Mouse (Mus musculus) v-Abl transformed pro-B cells (cell line): ENCODE measurements around the gene Mme.

Experiments
- in situ Hi-C, 2 experiments: fragments of 400-800 bp; cut with MboI; formaldehyde crosslinking; loops; one replicate each; pipeline ENCODE4 v1.15.1; 2025; ENCODE audit not compliant: unreplicated experiment in 2 of 2

Mme gene

DNA sequence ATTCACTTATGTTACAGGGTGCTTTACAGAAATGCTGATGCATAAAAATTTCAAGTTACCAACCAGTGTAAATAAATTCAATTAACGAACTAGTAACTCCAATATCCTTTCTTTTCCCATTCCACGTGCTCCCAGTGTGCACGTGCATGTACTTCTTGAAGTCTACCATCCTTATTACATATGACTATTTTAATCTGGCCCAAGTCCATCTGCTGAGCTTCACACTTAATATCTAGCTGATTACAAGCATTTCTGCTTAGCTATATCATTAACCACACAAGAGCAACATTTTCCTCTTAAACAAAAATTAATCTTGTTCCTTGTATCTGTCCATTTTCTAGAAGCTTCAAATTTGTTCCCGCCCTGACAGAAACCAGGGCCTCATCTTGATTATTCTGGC lies 108.9 kb downstream of the Mme start:
- in situ Hi-C loops: no loop called here

DNA sequence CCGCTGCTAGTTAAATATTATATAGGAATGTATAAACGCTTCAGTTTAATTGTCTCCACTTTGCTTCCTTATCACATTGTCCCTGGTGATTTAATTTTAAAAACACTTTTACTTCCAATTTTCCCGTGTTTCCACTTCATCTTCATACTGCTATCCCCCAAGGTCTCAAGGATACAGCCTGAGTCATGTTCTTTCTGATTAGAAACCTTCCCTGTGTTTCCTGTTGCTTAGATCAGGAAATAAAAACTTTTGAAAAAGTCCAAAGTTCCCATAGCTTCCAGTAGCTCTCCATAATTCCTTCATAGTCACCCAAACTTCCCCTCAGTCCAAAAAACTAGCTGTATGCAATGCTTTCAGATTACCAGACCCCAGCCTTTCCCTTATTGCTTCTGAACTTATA lies 109.4 kb downstream of the Mme start:
- in situ Hi-C loops: no loop called here

DNA sequence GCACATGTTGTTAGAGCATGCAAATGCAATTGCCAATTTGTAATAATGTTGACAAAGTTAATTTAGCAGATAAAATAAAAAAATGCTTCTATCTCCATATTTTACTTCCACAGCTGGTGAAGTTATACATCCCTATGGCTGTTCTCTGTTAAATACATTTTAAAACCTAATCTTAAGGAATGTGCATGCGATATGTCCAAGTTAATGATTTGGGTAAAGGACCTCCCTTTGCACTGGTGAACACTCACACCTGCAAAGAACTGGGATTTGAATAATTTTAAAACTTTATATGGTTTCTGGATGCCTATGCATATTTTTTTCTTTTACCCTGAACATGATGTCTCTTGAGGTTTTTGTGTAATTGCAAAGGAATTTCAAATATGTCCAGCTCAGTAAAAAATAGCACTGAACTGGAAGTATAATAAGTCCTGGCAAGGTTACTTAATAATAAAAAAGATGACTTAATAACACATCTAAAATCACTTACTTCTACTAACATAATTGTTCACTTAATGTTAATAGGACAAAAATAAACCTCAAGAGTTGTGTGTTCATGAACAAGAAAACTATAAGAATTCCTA lies 110.4 kb downstream of the Mme start:
- in situ Hi-C loops: no loop called here

DNA sequence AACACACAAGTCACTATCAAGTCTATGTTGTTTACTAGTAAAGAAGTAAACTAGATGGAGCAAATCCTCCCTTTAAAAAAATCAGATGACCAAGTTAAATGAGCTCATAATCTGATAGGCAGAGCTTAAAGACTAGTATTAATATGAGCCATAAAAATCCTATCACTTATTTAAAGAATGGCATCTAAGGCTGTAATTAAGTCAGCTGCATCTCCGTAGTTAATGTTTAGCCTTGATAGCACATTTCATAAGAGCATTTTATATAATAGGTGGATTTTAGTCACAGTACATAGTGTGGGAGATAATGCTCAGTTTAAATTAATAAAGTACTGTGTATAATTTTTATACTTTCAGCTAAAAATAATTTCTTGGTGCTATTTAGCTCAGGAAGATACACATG lies 118.2 kb downstream of the Mme start:
- in situ Hi-C loops: no loop called here

DNA sequence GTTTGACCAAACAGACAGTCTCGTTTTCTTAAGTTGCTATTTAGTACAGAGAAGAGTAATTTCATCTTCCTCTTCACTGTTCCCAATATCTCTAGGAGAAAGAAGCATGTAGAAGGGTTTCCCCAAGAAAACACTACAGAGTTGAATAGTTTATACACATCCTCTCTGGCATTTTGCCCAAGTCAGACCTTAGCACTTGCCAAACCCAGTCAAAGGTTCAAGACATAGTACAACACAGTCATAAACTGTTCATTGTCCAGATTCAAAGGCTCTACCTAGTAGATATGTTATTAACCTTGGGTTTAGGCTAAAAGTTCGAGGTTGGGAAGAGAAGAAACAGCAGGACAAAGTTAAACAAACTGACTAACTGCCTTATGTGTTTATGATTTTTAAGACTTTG lies 143.7 kb downstream of the Mme start:
- in situ Hi-C loops: no loop called here

DNA sequence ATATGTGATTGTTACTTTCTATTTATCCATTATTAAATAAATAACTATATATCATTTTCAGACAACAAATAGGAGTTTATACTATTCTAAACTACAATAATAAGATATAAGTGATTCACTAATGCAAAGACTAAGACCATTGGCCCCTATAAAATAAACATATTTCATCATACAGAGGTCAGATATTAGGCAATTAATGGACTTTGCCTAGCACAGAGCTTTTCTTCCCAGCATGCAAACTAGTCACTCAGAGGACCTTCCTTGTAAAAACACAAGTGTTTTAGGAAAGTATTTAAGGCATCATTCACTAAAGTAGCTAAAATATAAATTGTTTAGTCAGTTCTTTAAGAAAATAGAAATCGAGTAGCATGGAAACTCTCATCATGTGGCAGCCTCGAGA lies 149.4 kb downstream of the Mme start:
- in situ Hi-C loops: no loop called here

DNA sequence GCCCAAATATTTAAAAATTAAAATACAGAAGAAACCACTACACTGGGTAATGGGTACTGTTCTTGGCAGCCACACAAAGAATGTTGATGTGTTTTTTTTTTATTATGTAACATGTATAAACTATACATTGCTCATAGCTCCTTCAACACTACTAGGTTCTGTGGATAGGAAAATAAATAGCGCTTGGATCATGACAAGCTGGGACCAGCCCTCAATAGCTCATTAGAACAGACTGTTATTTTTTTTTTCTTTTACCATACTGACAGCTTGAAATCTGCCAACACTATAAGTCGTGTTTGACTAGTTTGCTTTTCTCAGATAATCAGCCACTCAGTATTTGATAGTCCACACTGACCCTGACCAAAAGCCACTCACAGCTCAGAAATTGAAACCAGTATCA lies 150.0 kb downstream of the Mme start:
- in situ Hi-C loops: no loop called here

DNA sequence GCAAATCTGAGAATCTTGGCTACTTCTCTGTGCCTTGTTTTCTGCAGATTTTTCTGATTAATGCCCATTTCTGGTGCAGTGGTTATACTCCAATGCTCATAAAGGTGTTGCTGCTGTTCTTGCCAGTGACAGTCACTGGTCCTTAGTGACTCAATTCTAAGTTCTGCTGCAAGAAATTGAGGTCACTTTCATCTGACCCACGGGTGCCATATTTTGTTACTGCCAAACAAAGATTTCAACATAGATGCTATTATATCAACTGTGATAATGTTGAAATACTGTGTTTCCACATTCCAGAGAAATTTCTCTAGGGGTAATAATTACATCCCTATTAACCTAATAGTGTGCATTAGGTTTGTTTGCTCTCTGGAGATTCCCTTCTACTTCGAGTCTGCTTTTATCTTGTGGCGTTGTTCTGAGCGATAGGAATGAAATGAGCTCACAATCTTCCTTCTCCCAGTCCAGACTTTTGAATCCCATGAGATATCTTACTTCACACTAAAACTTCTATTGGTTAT lies 153.1 kb downstream of the Mme start:
- in situ Hi-C loops: no loop called here

DNA sequence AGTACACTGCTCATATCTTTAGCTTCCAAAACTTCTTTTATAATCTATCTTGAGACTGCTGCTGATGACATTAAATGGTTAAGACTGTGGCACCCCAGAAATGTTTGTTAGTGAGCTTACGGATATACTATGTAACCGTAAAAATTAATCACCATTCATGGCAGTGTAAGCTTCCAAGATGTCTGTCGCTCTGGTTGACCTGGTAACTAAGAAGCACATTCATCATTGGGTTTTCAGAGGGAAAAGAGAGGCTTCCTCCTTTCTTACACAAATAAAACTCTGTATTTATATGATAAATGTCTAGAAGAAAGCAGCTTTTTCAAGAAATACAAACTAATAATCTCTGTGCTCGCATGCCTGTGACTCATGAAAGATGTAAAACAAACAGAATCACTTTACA lies 156.8 kb downstream of the Mme start:
- in situ Hi-C loops: no loop called here

DNA sequence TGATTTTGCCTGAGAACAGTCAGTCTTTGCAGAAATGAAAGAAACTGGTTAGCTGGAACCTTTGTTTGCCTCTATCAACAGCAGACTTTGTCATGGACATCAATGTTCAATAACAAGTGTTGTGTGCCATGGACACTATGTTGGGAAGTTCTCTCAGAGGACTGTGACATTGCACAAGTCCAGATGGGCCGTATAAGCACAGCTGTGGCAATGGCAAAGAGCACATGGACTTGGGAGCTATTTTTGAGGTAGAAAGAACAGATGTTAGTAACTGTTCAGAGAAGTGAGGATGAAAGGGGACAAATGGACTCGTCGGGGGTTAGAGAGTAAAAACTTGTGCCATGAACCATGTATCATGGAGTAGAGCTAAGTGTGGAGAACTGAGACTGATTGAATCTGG lies 165.1 kb downstream of the Mme start:
- in situ Hi-C loops: no loop called here

DNA sequence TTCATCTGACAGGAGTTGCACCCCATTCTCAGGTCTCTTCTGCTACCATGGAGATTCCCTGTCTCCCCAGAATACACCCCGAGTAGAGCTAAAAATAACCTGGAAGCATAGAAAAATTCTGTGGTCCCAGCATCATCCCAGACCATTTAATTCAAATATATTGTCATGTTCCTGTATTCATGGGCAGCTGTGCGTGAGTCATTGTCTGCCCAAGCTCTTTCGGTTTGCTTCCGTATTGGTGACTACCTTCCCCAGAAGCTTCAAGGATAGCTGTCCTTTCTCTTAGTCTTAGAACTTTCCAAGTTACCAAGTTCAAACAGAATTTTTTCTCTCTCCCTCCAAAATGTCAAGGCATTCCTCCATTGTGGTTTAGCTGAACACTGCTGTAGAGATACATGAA lies 169.7 kb downstream of the Mme start:
- in situ Hi-C loops: no loop called here

DNA sequence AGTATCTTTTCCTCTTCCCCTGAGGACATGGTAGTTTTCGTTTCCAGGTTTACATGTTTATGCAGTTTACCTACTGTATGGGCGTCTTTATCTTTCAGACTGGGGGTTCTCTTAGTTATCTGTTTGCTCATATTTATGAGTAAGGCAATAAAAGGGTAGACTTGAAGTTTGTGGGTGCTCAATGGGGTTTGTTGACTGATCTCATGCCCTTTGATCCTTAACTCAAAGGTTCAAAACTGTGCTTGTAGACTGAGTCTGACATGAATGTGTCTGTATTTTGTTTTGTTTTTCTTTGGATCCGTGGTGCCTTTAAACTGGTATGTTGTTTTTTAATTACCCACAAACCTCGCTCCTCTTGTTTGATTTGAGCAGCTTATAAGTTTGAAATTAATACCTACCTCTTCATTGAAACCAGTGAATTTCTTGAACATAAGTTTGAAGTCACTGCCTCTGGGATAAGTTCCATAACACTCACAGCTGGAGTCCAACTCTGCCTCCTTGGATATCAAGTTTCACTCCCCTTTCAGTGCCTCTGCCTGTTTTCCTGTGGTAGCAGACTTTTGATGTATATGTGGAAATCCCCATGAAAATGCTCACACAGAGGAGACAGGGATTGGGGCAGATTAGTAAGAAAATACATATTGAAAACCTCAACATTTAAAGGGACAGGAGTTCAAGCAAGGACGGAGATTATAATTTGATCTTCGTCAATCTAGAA lies 171.0 kb downstream of the Mme start:
- in situ Hi-C loops: no loop called here

DNA sequence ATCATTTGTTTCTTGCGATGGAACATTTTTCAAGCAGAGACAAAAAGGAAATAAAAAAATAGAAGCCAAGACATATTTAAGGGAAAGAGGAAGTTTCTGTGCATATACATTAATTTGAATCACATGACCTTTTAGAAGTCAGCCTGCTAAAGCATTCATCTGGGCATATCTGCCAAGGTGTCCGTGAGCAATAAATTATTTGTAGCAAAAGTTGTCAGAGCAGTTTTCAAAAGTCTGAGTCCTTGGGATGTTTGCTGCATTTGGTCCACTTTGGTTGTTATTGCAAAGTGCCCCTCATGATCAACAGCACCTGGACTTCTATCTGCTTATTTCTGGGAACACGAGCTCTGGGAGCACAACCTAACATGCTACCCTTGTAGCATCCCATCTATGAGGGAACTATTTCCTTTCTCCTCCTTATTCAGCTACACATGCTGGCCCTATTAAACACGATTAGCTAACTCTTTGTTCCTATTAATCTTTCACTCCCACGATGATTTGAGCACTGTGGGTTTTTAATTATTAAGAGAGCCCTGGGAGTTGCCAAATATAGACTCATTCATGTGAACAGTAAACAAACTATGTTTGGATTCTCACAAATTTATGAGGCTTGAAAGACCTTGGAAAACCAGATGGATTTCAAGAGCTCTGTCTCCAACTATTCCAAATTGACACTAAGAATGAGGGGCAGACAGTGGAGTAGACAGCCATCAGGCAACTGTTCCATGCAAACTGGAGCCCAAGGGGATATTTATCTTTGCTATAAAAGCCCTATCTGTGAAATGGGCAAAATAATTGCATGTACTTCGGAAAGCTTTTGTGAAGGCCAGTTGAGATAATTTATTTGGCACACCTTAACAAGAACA lies 171.9 kb downstream of the Mme start:
- in situ Hi-C loops: no loop called here

DNA sequence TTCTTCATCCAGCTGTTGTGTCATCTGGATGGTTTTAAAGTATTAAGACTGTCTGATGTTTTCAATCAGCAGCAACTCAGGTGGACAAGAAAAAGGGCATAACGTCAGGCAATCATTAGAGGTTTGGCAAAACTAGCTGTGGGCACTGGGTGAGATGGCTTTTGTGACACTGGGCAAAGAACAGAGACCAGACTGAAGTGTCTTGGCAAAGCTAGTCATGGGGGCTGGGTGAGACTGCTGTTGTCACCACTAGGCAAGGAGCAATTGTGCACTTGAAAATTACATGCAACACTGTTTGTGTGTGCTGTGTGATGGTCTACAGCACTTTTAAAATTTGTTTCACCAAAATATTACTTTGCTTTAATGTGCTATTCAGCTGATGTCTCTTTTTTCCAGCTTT lies 175.9 kb downstream of the Mme start:
- in situ Hi-C loops: no loop called here

DNA sequence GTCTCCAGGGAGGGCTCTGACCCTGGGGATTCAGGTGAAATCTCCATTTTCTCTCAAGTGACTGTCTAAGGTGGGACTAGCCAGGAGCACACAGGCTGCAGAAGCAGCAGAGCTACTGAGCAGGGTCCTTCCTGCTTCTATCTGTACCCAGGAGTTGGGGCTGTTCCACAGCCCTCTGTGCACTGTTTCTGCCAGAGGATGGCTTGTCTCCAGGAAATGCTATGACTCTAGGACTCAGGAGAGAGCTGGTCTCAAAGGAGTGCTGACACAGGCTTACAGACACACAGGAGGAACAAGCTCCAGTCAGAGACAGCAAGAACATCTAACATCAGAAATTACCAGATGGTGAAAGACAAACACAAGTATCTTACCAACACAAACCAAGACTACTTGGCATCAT lies 176.4 kb downstream of the Mme start:
- in situ Hi-C loops: no loop called here

DNA sequence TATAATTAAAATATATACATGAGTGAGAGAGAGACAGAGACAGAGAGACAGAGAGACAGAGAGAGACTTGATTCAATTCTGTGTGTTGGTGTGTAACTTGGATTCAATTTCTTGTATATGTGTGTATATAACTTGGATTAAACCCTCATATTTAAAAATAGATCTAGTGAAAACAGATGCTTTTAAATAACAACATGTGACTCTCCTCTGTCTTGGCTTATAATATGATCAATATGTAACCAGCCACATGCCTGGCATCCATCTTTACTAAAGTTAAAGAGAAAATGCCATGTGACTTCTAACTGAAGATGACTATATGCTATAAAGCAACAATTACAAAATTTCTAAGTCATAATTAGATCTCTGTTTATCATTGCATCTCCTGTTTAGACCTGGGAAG lies 182.2 kb downstream of the Mme start:
- in situ Hi-C loops: no loop called here
